Mouse (Mus musculus) hindbrain, embryonic 13.5 days (tissue): ENCODE measurements around the gene Stk36. TPM values are rescaled to one million over a fixed set of nuclear protein-coding genes. Genes with fewer than 3 reads are reported as not detected.
A peak's percentile ranks its signal among the peaks of the same experiment; 100 is the strongest.

Experiments
- ATAC-seq: fragments of 200-750 bp; cut with Nextera tagmentation; 2 replicates; pipeline ENCODE4 v1.8.0; 2017; ENCODE audit warnings: moderate TSS enrichment; ENCODE audit not compliant: low FRiP score
- H3K27ac ChIP-seq: fragments of 300-500 bp; sonication (generic); 2 replicates; pipeline ENCODE4 v1.5.1; 2015; ENCODE audit warnings: inconsistent platforms, mild to moderate bottlenecking, moderate library complexity
- H3K27me3 ChIP-seq: fragments of 300-500 bp; sonication (generic); 2 replicates; pipeline ENCODE4 v1.6.1; 2015; ENCODE audit warnings: mild to moderate bottlenecking, inconsistent platforms
- H3K36me3 ChIP-seq: fragments of 300-500 bp; sonication (generic); 2 replicates; pipeline ENCODE4 v1.6.1; 2015; ENCODE audit warnings: mild to moderate bottlenecking, inconsistent platforms
- H3K4me1 ChIP-seq: fragments of 300-500 bp; sonication (generic); replicated peaks from 2 replicates; pipeline ENCODE4 v1.6.1; 2015; ENCODE audit warnings: inconsistent platforms
- H3K4me2 ChIP-seq: fragments of 300-500 bp; sonication (generic); 2 replicates; pipeline ENCODE4 v1.6.1; 2015; ENCODE audit warnings: inconsistent platforms, mild to moderate bottlenecking, moderate library complexity
- H3K4me3 ChIP-seq: fragments of 300-500 bp; sonication (generic); 2 replicates; pipeline ENCODE4 v1.5.1; 2015; ENCODE audit warnings: mild to moderate bottlenecking, inconsistent platforms
- H3K9ac ChIP-seq: fragments of 300-500 bp; sonication (generic); 2 replicates; pipeline ENCODE4 v1.6.1; 2015; ENCODE audit warnings: mild to moderate bottlenecking, inconsistent platforms
- H3K9me3 ChIP-seq: fragments of 300-500 bp; sonication (generic); 2 replicates; pipeline ENCODE4 v1.6.1; 2016; ENCODE audit warnings: inconsistent platforms
- WGBS: fragments of 180-500 bp; shearing (Covaris S2); methylation state at CpG from one replicate; pipeline ENCODE4 v1.1.7; 2015; 5-methylcytosine and 5-hydroxymethylcytosine counted together
- polyA plus RNA-seq: library from polyadenylated mRNA; unstranded; fragments of >200 nt; fragmentation: Nextera tagmentation; extraction: Ambion mirVana; gene quantifications from 2 replicates; pipeline ENCODE4 v1.2.1, GENCODE M21; 2015

Stk36 gene
- polyA plus RNA-seq, 1 experiment from 2014 or later: 24.8 TPM

- WGBS: 100% methylated on average over 1 of the region's 1 CpGs
- no peak overlapping the region for H3K4me3 ChIP-seq
- peaks cover 81% of the 10 kb centered on the region for H3K36me3 ChIP-seq
Observed at GRCm38 (mm10) chr1:74624183-74624582, 22.9 kb downstream of the Stk36 start.

GRCm38 (mm10) chr1:74626076-74626475 lies 24.8 kb downstream of the Stk36 start:
- Histone ChIP-seq H3K4me3 (no peak overlapping the region), H3K4me2 (no peak overlapping the region), H3K27ac (no peak overlapping the region), H3K9me3 (no peaks in the 10 kb centered on the region), H3K9ac (no peak overlapping the region), H3K27me3 (no peaks in the 10 kb centered on the region), H3K4me1 (no peaks in the 10 kb centered on the region), H3K36me3 (peaks cover 79% of the 10 kb centered on the region)
- no peak for ATAC-seq
- WGBS: 92% methylated on average over 4 of the region's 4 CpGs

More at GRCm38 (mm10) chr1:74624183-74624582, 22.9 kb downstream of the Stk36 start:
- Histone ChIP-seq H3K4me1 (no peaks in the 10 kb centered on the region), H3K9me3 (no peaks in the 10 kb centered on the region), H3K9ac (no peak overlapping the region), H3K27ac (no peak overlapping the region), H3K4me2 (no peak overlapping the region), H3K27me3 (no peaks in the 10 kb centered on the region)
- no peak for ATAC-seq

- no peak overlapping the region for H3K4me3 ChIP-seq
- H3K36me3 ChIP-seq: peaks cover 66% of the 10 kb centered on the region
- H3K9ac ChIP-seq: no peak overlapping the region
- ATAC-seq: no peak
- 37% methylated on average over 7 of the region's 7 CpGs for WGBS
- H3K27me3 ChIP-seq: no peaks in the 10 kb centered on the region
- no peak overlapping the region for H3K4me2 ChIP-seq
- H3K27ac ChIP-seq: no peak overlapping the region
- no peaks in the 10 kb centered on the region for H3K9me3 ChIP-seq
- no peaks in the 10 kb centered on the region for H3K4me1 ChIP-seq
Observed at GRCm38 (mm10) chr1:74628001-74628400, 26.8 kb downstream of the Stk36 start.

- H3K27ac ChIP-seq: no peak overlapping the region
- no peak overlapping the region for H3K9ac ChIP-seq
- ATAC-seq: no peak
- H3K4me3 ChIP-seq: no peak overlapping the region
- H3K36me3 ChIP-seq: peaks cover 51% of the 10 kb centered on the region
- 88% methylated on average over 4 of the region's 4 CpGs for WGBS
- H3K9me3 ChIP-seq: no peaks in the 10 kb centered on the region
- H3K27me3 ChIP-seq: no peaks in the 10 kb centered on the region
- no peaks in the 10 kb centered on the region for H3K4me1 ChIP-seq
- no peak overlapping the region for H3K4me2 ChIP-seq
Observed at GRCm38 (mm10) chr1:74632734-74633133, 31.5 kb downstream of the Stk36 start.

- H3K9ac ChIP-seq: no peak overlapping the region
- WGBS: 90% methylated on average over 2 of the region's 2 CpGs
- no peak overlapping the region for H3K4me3 ChIP-seq
- ATAC-seq: no peak
- H3K27me3 ChIP-seq: no peaks in the 10 kb centered on the region
- H3K4me2 ChIP-seq: no peak overlapping the region
- no peak overlapping the region for H3K27ac ChIP-seq
- H3K4me1 ChIP-seq: no peaks in the 10 kb centered on the region
- no peaks in the 10 kb centered on the region for H3K36me3 ChIP-seq
- H3K9me3 ChIP-seq: no peaks in the 10 kb centered on the region
Observed at GRCm38 (mm10) chr1:74643524-74643923, 42.3 kb downstream of the Stk36 start.

GRCm38 (mm10) chr1:74643926-74644325 lies 42.7 kb downstream of the Stk36 start:
- H3K4me1 ChIP-seq: no peaks in the 10 kb centered on the region
- H3K4me3 ChIP-seq: no peak overlapping the region
- ATAC-seq: no peak
- no peaks in the 10 kb centered on the region for H3K27me3 ChIP-seq
- no peaks in the 10 kb centered on the region for H3K36me3 ChIP-seq
- no peak overlapping the region for H3K27ac ChIP-seq
- no peak overlapping the region for H3K4me2 ChIP-seq
- no peaks in the 10 kb centered on the region for H3K9me3 ChIP-seq
- no peak overlapping the region for H3K9ac ChIP-seq

- H3K27ac ChIP-seq: peak within 1 kb of the TSS; percentile 87
- H3K9ac ChIP-seq: peak within 1 kb of the TSS; percentile 82
- under 1% methylated on average over 63 of the region's 66 CpGs for WGBS
- H3K9me3 ChIP-seq: no peaks in the 10 kb centered on the region
- no peaks in the 10 kb centered on the region for H3K36me3 ChIP-seq
- peak within 1 kb of the TSS; percentile 71 for H3K4me3 ChIP-seq
- ATAC-seq: peak; percentile 99
- H3K4me1 ChIP-seq: peaks cover 14% of the 10 kb centered on the region
- peak within 1 kb of the TSS; percentile 62 for H3K4me2 ChIP-seq
- no peaks in the 10 kb centered on the region for H3K27me3 ChIP-seq
Observed at GRCm38 (mm10) chr1:74661448-74662195, 60.4 kb downstream of the Stk36 start, which contains the start of gene Ttll4. Ttll4 (plus strand) TSS chr1:74661745.

- H3K36me3 ChIP-seq: no peaks in the 10 kb centered on the region
- peak overlapping the region; percentile 87 for H3K27ac ChIP-seq
- H3K9ac ChIP-seq: peak overlapping the region; percentile 82
- H3K4me1 ChIP-seq: peaks cover 14% of the 10 kb centered on the region
- H3K4me2 ChIP-seq: peak overlapping the region; percentile 62
- no peaks in the 10 kb centered on the region for H3K9me3 ChIP-seq
- WGBS: 3% methylated on average over 13 of the region's 13 CpGs
- peak overlapping the region; percentile 71 for H3K4me3 ChIP-seq
- H3K27me3 ChIP-seq: no peaks in the 10 kb centered on the region
- ATAC-seq: no peak
Observed at GRCm38 (mm10) chr1:74662253-74662865, 61.1 kb downstream of the Stk36 start.

- Histone ChIP-seq H3K9me3 (no peaks in the 10 kb centered on the region), H3K4me2 (no peak overlapping the region), H3K4me1 (peaks cover 14% of the 10 kb centered on the region), H3K36me3 (no peaks in the 10 kb centered on the region; the same call in 1 of the 2 replicates), H3K4me3 (no peak overlapping the region), H3K27ac (no peak overlapping the region), H3K9ac (no peak overlapping the region), H3K27me3 (no peaks in the 10 kb centered on the region)
- WGBS: 88% methylated on average over 6 of the region's 6 CpGs
- ATAC-seq: no peak
Observed at GRCm38 (mm10) chr1:74665153-74665552, 63.9 kb downstream of the Stk36 start.

GRCm38 (mm10) chr1:74668371-74668770 lies 67.1 kb downstream of the Stk36 start:
- Histone ChIP-seq H3K27me3 (no peaks in the 10 kb centered on the region), H3K4me2 (no peak overlapping the region), H3K9ac (no peak overlapping the region), H3K27ac (no peak overlapping the region), H3K4me1 (peaks cover 3% of the 10 kb centered on the region; the same call in 1 of the 2 replicates), H3K9me3 (no peaks in the 10 kb centered on the region), H3K36me3 (peaks cover 11% of the 10 kb centered on the region; the same call in 1 of the 2 replicates), H3K4me3 (no peak overlapping the region)
- ATAC-seq: no peak
- 98% methylated on average over 3 of the region's 3 CpGs for WGBS

- H3K4me1 ChIP-seq: no peaks in the 10 kb centered on the region
- H3K36me3 ChIP-seq: peaks cover 17% of the 10 kb centered on the region
- no peaks in the 10 kb centered on the region for H3K9me3 ChIP-seq
- ATAC-seq: no peak
- H3K27ac ChIP-seq: no peak overlapping the region
- H3K9ac ChIP-seq: no peak overlapping the region
- 79% methylated on average over 7 of the region's 7 CpGs for WGBS
- H3K4me2 ChIP-seq: no peak overlapping the region
- no peaks in the 10 kb centered on the region for H3K27me3 ChIP-seq
- H3K4me3 ChIP-seq: no peak overlapping the region
Observed at GRCm38 (mm10) chr1:74672731-74673130, 71.5 kb downstream of the Stk36 start.

GRCm38 (mm10) chr1:74676863-74677262 lies 75.6 kb downstream of the Stk36 start:
- Histone ChIP-seq H3K27me3 (no peaks in the 10 kb centered on the region), H3K27ac (no peak overlapping the region), H3K4me3 (no peak overlapping the region), H3K4me2 (no peak overlapping the region), H3K9me3 (no peaks in the 10 kb centered on the region), H3K9ac (no peak overlapping the region), H3K4me1 (no peaks in the 10 kb centered on the region), H3K36me3 (peaks cover 49% of the 10 kb centered on the region)
- no peak for ATAC-seq
- 85% methylated on average over 3 of the region's 3 CpGs for WGBS

- no peak overlapping the region for H3K4me2 ChIP-seq
- H3K9ac ChIP-seq: no peak overlapping the region
- no peak for ATAC-seq
- no peak overlapping the region for H3K4me3 ChIP-seq
- peaks cover 51% of the 10 kb centered on the region for H3K36me3 ChIP-seq
- 89% methylated on average over 1 of the region's 1 CpGs for WGBS
- H3K27ac ChIP-seq: no peak overlapping the region
- no peaks in the 10 kb centered on the region for H3K4me1 ChIP-seq
- no peaks in the 10 kb centered on the region for H3K9me3 ChIP-seq
- H3K27me3 ChIP-seq: no peaks in the 10 kb centered on the region
Observed at GRCm38 (mm10) chr1:74677843-74678242, 76.6 kb downstream of the Stk36 start.
